Mouse (Mus musculus): ENCODE measurements around the gene Akap2.
"Not testable (repeated sequence)": the region's sequence is repeated elsewhere in the genome, so short reads cannot be mapped to it uniquely, and the experiment has no call there.

Akap2 gene

GRCm38 (mm10) chr4:57862269-57862986 lies 145.0 kb downstream of the Akap2 start:
- peak in 1 of 2 experiments; percentile 34 for DNase-seq (ENCODE audit: low spot score in 2 of 2)

GRCm38 (mm10) chr4:57866088-57866487 lies 148.6 kb downstream of the Akap2 start:
- no peak for DNase-seq (ENCODE audit: low spot score in 2 of 2)

GRCm38 (mm10) chr4:57866990-57867389 lies 149.5 kb downstream of the Akap2 start:
- no peak for DNase-seq (ENCODE audit: low spot score in 2 of 2)

GRCm38 (mm10) chr4:57867454-57867853 lies 150.0 kb downstream of the Akap2 start:
- DNase-seq (ENCODE audit: low spot score in 2 of 2), result no peak

GRCm38 (mm10) chr4:57879137-57879536 lies 161.7 kb downstream of the Akap2 start:
- no peak for DNase-seq (ENCODE audit: low spot score in 2 of 2)

GRCm38 (mm10) chr4:57879804-57880357 lies 162.4 kb downstream of the Akap2 start:
- DNase-seq (ENCODE audit: low spot score in 2 of 2), result peak; percentile 70 to 89

- DNase-seq (ENCODE audit: low spot score in 2 of 2), result no peak
Measured at GRCm38 (mm10) chr4:57883520-57884421, 166.3 kb downstream of the Akap2 start.

- DNase-seq (ENCODE audit: low spot score in 2 of 2), result no peak
Measured at GRCm38 (mm10) chr4:57884511-57884910, 167.1 kb downstream of the Akap2 start.

- no peak for DNase-seq (ENCODE audit: low spot score in 2 of 2)
Measured at GRCm38 (mm10) chr4:57885186-57885585, 167.7 kb downstream of the Akap2 start.

- DNase-seq (ENCODE audit: low spot score in 2 of 2), result no peak
Measured at GRCm38 (mm10) chr4:57886066-57886887, 168.8 kb downstream of the Akap2 start.

GRCm38 (mm10) chr4:57886888-57887230 lies 169.4 kb downstream of the Akap2 start:
- DNase-seq (ENCODE audit: low spot score in 2 of 2), result no peak

GRCm38 (mm10) chr4:57888246-57888645 lies 170.8 kb downstream of the Akap2 start:
- no peak for DNase-seq (ENCODE audit: low spot score in 2 of 2)

GRCm38 (mm10) chr4:57888978-57889377 lies 171.5 kb downstream of the Akap2 start:
- DNase-seq (ENCODE audit: low spot score in 2 of 2), result not testable (repeated sequence)

- no peak for DNase-seq (ENCODE audit: low spot score in 2 of 2)
Measured at GRCm38 (mm10) chr4:57889773-57890172, 172.3 kb downstream of the Akap2 start.

- no peak for DNase-seq (ENCODE audit: low spot score in 2 of 2)
Measured at GRCm38 (mm10) chr4:57892001-57892586, 174.6 kb downstream of the Akap2 start.

- no peak for DNase-seq (ENCODE audit: low spot score in 2 of 2)
Measured at GRCm38 (mm10) chr4:57895140-57895539, 177.7 kb downstream of the Akap2 start.

- DNase-seq (ENCODE audit: low spot score in 2 of 2), result no peak
Measured at GRCm38 (mm10) chr4:57895902-57896301, 178.4 kb downstream of the Akap2 start.

GRCm38 (mm10) chr4:57896631-57897030 lies 179.2 kb downstream of the Akap2 start:
- no peak for DNase-seq (ENCODE audit: low spot score in 2 of 2)

- no peak for DNase-seq (ENCODE audit: low spot score in 2 of 2)
Measured at GRCm38 (mm10) chr4:57901210-57901609, 183.8 kb downstream of the Akap2 start.

GRCm38 (mm10) chr4:57902619-57903018 lies 185.2 kb downstream of the Akap2 start:
- no peak for DNase-seq (ENCODE audit: low spot score in 2 of 2)

GRCm38 (mm10) chr4:57904211-57904610 lies 186.8 kb downstream of the Akap2 start:
- peak; percentile 48 to 84 for DNase-seq (ENCODE audit: low spot score in 2 of 2)
